Mouse (Mus musculus): Measurements from ENCODE around the gene Olfr395.
"Not testable (repeated sequence)": the region's sequence is repeated elsewhere in the genome, so short reads cannot be mapped to it uniquely, and the experiment has no call there.

Olfr395 gene

GRCm38 (mm10) chr11:73909199-73909598, at the start of gene Olfr395:
Gene Olfr395, minus strand, starts transcription at chr11:73909299.
- not testable (repeated sequence) for DNase-seq (ENCODE audit: inconsistent age in 2 of 2, low spot score in 1 of 2)

GRCm38 (mm10) chr11:73936377-73936776, 27.3 kb upstream of the Olfr395 start, which contains the start of gene Olfr23:
Gene Olfr23, plus strand, starts transcription at chr11:73936677.
- no peak for DNase-seq (ENCODE audit: inconsistent age in 2 of 2, low spot score in 1 of 2)

GRCm38 (mm10) chr11:73890671-73891070, 18.4 kb downstream of the Olfr395 start, which contains the start of gene Olfr394:
Gene Olfr394, minus strand, starts transcription at chr11:73890771.
- DNase-seq (ENCODE audit: inconsistent age in 2 of 2, low spot score in 1 of 2) = no peak
